Mouse (Mus musculus) forelimb bud, embryonic 11.5 days (tissue): ENCODE results near the gene Gm17631.
"Not testable (repeated sequence)": the region's sequence is repeated elsewhere in the genome, so short reads cannot be mapped to it uniquely, and the experiment has no call there.

ENCODE experiments used
- DNase-seq: peaks from one replicate; pipeline ENCODE4 v3.0.0-alpha.2; 2012; ENCODE audit warnings: low read depth, low spot score

The Gm17631 gene

DNA sequence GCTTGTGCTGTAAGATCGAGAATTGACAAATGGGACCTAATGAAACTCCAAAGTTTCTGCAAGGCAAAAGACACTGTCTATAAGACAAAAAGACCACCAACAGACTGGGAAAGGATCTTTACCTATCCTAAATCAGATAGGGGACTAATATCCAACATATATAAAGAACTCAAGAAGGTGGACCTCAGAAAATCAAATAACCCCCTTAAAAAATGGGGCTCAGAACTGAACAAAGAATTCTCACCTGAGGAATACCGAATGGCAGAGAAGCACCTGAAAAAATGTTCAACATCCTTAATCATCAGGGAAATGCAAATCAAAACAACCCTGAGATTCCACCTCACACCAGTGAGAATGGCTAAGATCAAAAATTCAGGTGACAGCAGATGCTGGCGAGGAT, at the start of gene Gm17631:
TSS of gene Gm17631 (plus strand) at position 301 of the 400 bp plus-strand sequence.
- DNase-seq: not testable (repeated sequence)

DNA sequence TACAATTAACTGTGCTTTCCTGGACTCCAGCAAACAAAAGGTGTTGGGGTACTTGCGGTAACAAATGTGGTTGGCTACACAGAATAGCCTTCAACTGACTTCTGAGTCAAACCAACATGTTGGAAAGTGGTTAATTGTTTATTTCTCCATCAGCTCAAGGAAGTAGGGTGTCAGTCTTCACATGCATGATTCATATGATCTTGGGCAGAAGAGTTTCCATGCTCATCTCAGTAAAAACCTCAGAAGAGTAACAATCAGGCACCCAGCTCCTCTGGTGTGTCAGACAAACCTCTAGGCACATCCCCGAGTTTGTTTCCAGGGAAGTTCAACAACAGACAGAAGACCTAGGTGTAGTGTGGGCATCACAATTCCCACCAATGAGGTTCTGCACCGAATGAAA, 44.7 kb upstream of the Gm17631 start:
- DNase-seq: no peak

DNA sequence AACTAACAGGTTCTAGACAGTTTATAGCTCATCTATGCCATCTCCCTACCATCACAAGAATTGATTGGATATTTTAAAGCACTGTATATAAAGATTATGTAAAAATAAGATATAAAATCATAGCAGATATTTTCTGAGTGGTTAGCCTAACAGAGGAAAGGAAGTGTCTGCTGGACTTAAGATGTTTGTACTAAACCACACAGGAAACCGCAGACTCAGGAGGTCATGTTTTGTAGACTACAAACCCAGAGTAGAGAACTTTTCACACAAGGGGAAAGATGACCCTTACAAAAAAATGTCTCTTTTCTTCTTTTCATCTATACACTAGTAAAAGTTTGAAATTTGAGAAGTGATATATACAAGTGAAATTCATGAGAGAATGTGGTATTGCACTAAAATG, 38.4 kb upstream of the Gm17631 start:
- DNase-seq: no peak

DNA sequence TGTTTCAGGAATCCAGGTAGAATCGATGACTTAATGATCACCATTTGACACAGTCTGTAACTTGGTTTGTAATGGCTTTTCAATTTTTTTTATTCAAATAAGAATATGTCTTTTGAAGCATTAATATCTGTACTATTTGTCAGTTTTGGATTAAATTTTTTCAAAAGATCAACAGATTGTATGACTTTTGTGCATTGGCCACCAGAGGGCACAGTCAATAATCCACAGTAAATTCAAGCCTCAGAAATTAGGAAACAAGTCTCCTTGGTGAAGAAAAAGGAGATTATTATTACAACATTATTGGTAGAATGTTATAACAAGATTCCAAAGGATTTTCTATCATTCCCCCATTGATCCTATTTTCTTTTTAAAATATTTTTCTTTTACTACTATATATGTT, 36.9 kb upstream of the Gm17631 start:
- no peak for DNase-seq

DNA sequence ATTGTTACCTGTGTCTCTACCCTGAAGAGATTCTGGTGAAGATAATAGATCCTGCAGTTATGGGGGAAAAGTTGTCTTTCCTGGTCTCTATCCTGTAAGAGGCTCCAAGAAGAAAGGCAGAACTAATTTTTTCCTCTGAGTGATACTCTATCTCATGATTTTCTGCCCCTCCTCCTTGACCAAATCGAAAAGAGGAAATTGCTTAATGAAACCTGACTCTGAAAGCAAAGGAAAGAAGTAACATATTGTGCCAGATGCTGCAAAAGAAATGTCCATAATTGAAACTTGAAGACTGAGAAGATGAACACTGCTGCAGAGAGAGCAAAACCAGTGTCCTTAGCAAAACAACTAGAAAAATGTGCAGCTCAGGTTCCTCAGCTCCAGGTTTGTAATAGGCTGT, 14.1 kb downstream of the Gm17631 start, which contains the start of gene Klra17:
TSS of gene Klra17 (minus strand) at position 124 of the 400 bp plus-strand sequence.
- DNase-seq: no peak

DNA sequence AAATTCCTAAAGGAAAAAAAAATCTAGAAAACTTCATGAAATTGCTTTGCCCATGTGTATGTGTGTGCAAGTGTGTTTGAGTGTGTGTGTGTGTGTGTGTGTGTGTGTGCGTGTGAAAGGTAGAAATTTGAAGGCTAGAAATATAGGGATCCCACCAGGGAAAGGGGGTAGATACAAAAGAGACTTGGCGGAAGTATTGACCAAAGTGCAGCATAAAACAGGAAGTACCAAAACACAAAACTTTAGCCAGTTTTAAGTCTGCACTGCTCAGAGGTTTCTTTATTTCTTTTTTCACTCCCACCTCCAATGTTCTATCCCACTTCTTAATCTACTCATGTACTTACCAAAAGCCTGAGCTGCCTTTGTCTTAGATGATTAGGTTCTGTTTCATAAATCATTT, 20.1 kb downstream of the Gm17631 start:
- DNase-seq: no peak
